Mouse (Mus musculus) testis, adult 2 months (tissue): ENCODE data around the gene Mrpl2.

ENCODE experiments used
- CTCF ChIP-seq: fragments of 200-500 bp; IDR thresholded peaks from 2 replicates; pipeline ENCODE4 v1.5.1; 2012; ENCODE audit warnings: low read depth, mild to moderate bottlenecking, inconsistent platforms, low read length, moderate library complexity; ENCODE audit not compliant: control insufficient read depth, insufficient read depth, insufficient replicate concordance
- POLR2A ChIP-seq: fragments of 200-500 bp; IDR thresholded peaks from 2 replicates; pipeline ENCODE4 v1.6.1; 2012; ENCODE audit warnings: low read depth, mild to moderate bottlenecking, inconsistent platforms, low read length, moderate library complexity; ENCODE audit not compliant: control insufficient read depth

- no peak for TF ChIP-seq CTCF
- no peak for TF ChIP-seq POLR2A
Measured at GRCm38 (mm10) chr17:46629685-46630441, 16.2 kb upstream of the Mrpl2 start.
